Mouse (Mus musculus) lung, adult 2 months (tissue): ENCODE data around the gene Olfr3.

Source experiments
- CTCF ChIP-seq: fragments of 200-500 bp; IDR thresholded peaks from 2 replicates; pipeline ENCODE4 v1.5.1; 2011; ENCODE audit warnings: mild to moderate bottlenecking, low read length, control low read depth; ENCODE audit not compliant: insufficient read depth
- POLR2A ChIP-seq: fragments of 200-500 bp; IDR thresholded peaks from 2 replicates; pipeline ENCODE4 v1.6.1; 2011; ENCODE audit warnings: low read depth, mild to moderate bottlenecking, control low read depth, low read length, borderline replicate concordance; ENCODE audit errors: extremely low read depth

- TF ChIP-seq CTCF (no peak), POLR2A (no peak)
Measured at GRCm38 (mm10) chr2:36783976-36784375, 32.9 kb downstream of the Olfr3 start, which contains the start of gene Olfr348.
